Mouse (Mus musculus) A20 (cell line): ENCODE measurements around the gene C87499.

Experiments used
- DNase-seq: peaks from one replicate; pipeline ENCODE4 v3.0.0-alpha.2; 2011; ENCODE audit warnings: low read depth, low spot score

The C87499 gene

DNA sequence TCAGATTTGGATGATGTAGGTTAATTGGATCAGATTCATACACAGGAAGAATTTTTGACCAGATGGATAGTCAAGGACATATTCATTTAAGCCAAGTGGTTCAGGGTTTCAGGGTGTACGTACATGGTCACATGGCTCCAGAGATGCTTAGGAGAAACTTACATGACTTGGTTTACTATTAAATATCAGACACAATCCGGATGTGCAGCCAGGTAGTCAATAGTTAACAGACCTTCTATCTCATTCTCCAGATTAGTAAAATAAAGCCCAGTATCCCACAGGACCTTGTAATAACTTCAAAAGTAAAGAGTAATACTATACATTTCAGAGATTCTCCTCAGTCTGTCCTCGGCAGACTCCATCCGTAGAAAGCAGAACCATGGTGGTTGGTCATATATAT is at the start of gene C87499:
Gene C87499, minus strand, starts transcription at position 101 of the 400 bp plus-strand sequence.
- no peak for DNase-seq

DNA sequence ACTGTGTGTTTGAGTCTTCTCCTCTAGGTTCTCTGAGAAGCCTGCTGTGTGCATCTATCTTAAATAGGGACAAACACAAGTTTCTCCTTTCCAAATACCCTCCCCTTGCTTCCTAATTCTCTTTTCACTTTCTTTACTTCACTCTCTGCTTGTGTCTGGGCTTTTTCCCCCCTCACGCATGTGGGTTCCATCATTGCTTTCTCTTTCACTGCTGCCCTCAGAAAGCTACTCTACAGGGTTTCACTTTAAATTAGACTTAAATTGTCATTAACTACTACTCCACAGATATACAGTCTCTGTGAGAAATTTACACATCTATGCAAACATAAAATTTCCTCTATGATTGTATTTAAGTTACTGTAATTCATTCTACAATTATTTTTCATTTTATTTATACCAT is 49.6 kb upstream of the C87499 start, which contains the start of gene Ifna2:
Gene Ifna2, minus strand, starts transcription at position 101 of the 400 bp plus-strand sequence.
- DNase-seq, result no peak

DNA sequence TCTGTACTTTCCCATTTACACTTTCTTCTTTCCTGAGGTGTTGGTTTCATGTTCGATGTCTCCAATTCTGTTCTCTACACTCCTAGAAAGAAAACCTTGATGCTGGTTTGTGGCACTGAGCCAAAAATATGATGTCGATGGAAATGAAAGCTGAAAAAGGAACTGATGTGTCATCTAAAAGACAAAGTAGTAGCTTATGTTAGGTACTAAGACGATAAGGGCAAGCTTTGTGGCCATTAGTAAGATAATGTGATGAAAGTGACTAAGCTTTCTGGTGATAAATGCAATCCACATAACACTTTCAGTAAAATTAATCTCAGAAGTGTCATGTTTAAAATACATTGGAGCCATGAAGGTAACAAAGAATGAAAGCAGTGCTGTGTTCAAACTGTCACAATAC is 47.1 kb upstream of the C87499 start:
- no peak for DNase-seq

DNA sequence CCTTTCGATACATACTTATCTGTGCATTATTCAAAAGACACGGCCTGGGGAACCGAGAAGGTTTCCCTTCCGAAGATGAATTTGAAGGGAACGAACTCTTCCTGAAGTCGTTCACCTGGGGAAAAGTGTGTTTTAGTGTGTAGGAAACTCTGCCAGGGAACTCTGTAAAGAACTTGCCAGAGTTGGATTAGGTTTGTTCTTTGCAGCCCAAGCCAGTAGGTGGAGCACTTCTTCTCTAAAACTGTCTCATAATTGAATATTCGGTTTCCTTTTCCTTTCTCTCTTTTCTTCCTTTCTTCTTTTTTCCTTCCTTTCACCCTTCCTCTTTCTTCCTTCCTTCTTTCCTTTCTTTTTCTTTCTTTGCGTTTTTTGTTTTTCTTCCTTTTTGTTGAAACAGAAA is 46.2 kb upstream of the C87499 start:
- DNase-seq, result peak; percentile 33

DNA sequence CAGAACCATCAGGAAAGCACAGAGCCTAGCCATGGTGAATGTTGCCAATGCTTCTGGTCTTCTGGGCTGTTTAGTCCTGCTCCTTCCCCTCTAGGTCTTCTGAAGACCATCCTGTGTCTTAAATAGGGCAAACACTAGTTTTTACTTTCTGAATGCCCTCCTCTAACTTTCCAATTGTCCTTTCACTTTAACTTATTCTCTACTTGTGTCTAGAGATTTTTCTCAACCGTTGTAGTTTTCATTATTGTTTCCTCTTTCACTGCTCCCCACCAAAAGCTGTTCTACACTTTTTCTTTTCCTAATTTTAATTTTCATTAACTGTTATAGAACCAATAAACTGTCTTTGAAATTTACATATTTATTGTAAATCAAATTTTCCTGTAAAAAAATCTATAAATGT is 42.6 kb upstream of the C87499 start, which contains the start of gene Ifna16:
Gene Ifna16, minus strand, starts transcription at position 101 of the 400 bp plus-strand sequence.
- no peak for DNase-seq

DNA sequence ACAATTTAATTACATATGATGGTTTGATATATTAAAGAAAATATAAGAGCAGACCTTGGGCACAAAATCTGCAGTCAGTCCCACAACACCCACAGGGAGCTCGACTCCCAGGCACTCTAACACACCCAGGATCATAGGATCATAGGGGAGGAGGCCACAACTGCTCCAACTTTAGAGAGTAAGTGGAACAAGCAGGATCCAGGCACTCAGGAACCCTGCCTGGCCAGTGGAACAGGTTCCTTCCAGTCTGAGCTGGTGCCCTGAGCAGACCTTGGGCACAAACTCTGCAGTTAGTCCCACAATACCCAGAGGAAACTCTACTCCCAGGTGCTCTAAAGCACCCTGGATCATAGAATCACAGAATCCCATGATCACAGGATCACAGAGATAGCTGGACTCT is 21.2 kb upstream of the C87499 start:
- no peak for DNase-seq

DNA sequence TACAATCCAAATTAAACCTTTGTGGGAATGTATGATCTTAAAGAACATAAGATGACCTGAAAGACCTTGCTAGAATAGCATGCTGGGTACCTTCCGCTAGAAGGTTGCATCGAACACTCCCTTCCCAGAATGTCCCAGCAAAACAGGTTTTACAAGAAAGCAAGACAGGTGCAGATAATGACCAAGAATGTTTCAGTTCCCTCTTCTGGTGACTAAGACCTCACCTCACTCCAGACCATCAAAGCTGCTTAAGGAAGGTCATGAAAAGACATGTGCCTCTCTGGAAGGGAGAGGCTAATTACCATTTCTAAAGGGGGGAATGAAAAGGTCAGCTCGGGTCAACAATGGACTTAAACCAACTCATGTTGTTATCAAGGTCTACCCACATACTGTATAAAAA is 19.4 kb upstream of the C87499 start:
- DNase-seq, result peak; percentile 5

DNA sequence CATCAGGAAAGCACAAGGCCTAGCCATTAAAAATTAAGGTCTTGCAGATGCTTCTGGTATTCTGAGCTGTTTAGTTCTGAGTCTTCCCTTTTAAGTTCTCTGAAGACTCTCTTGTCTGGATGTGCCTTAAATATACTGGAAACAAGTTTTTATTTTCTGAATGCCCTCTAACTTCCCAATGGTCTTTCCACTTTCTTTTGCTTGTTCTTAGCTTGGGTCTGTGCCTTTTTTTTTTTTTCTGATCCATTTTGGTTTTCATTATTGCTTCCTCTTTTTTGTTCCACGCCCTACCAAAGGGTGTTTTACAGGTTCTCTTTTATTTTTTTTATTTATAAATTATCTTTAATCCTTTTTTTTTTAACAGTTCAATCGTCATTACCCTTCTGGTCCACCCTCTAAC is 10.1 kb upstream of the C87499 start, which contains the start of gene Ifna13:
Gene Ifna13, minus strand, starts transcription at position 101 of the 400 bp plus-strand sequence.
- peak; percentile 5 for DNase-seq

DNA sequence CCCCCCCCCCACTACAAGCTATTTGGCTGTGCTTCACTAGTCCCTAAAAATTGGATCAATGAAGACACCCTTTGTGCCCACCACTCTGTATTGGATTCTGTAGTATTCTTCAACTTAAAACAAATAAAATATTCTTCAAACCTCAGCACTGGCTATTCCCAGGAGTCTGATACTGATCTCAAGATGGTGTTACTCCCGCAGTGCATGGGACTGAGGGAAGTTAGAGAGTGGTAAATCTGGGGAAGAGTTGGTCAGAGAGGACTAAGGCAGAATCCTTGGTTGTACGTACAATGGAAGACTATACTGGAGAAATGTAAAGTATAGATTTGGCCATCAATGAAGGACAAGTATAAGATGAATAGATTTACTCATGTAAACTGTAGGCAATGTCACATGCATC is 8.3 kb upstream of the C87499 start:
- DNase-seq, result peak; percentile 18

DNA sequence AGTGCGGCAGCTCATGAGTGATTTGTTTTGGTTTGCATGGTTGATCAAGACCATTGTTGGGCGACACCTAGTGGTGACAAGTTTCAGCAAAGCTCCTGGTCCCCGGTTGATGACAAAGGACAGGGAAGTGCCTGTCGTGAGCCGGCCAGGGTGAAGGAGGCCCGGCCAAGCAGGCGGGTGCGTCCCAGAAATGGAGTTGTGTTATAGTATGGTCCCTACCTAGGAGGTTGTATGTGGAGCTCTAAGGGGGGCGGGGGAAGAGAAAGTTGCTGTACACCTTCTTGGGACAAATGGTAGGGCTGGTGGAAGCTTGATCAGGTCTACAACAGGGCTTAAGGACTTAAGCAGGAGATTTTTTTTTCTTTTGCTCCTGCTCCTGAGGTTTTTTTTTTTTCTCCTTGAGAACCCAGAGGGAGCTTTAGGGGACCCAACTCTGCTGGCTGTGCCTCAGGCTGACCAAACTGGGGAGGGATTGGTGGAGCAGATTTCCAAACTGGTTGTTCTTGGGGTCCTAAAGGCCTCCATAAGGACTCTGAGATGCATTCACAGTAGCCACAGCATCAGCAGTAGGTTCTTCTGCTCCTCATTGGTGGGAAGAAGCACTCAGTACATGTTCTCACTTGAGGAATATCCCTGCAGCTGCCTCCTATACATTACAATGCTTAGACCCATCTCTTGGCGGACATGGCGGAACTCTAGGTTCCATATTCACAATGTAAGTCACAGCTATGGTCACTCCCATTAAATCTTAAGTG is 7.0 kb upstream of the C87499 start:
- DNase-seq, result peak; percentile 94

DNA sequence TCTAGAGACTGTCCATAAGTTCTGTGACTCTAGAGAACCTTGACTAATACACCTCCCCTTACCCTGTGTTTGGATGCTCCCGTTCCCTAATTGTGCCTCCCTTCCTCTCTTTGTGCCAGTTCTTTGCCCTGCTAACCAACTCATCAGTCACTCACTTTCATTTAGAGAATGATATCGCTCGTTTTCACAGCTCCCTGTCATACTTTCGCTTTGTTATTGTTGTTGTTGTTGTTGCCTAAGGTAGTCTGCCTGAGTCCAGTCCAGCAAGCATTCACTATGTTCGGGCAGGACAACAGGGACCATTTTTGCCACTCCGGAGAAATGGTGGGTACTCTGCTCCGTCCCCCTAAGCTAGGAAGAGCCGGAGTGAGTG is 6.5 kb upstream of the C87499 start:
- DNase-seq, result no peak

DNA sequence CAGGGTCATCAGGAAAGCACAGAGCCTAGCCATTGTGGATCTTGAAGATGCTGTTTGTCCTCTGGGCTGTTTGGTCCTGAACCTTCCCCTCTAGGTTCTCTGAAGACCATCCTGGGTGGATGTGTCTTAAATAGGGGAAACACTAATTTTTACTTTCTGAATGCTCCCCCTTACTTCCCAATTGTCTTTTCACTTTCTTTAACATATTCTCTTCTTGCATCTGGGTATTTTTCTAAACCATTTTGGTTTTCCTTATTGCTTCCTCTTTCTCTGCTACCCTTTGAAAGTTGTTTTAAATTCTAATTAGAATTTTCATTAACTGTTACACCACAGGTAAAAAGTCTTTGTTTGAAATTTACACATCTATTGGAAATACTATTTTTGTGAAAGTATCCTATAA is 30.9 kb downstream of the C87499 start, which contains the start of gene Ifna12:
Gene Ifna12, minus strand, starts transcription at position 101 of the 400 bp plus-strand sequence.
- no peak for DNase-seq

DNA sequence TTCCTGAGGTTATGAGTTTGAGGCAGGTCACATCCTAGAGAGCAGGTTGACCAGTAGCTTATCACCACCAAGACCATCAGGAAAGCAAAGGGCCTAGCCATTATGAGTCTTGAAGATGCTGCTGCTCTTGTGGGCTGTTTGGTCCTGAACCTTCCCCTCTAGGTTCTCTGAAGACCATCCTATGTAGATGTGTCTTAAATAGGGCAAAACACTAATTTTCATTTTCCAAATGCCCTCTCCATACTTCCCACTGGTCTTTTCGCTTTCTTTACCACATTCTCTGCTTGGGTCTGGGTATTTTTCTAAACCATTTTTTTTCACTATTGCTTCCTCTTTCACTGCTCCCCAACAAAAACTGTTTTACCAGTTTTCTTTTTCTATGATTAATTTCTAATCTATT is 41.9 kb downstream of the C87499 start, which contains the start of gene Ifna9:
Gene Ifna9, minus strand, starts transcription at position 101 of the 400 bp plus-strand sequence.
- DNase-seq, result no peak
